Mouse (Mus musculus) frontal cortex, adult 2 months (tissue): ENCODE measurements around the gene Ubxn11. TPM values are rescaled to one million over a fixed set of nuclear protein-coding genes. Genes with fewer than 3 reads are reported as not detected.

ENCODE experiments used
- DNase-seq, 2 experiments: peaks; one replicate each; pipeline ENCODE4 v3.0.0; 2022; ENCODE audit warnings: low spot score in 1 of 2; ENCODE audit errors: extremely low spot score in 1 of 2
- polyA plus RNA-seq: library from polyadenylated mRNA; depleted of rRNA; stranded (reverse); fragments of >200 nt; gene quantifications from 2 replicates; pipeline ENCODE4 v1.2.3, GENCODE M21; 2012

The Ubxn11 gene
- polyA plus RNA-seq, 1 experiment, result 42.6 TPM

DNA sequence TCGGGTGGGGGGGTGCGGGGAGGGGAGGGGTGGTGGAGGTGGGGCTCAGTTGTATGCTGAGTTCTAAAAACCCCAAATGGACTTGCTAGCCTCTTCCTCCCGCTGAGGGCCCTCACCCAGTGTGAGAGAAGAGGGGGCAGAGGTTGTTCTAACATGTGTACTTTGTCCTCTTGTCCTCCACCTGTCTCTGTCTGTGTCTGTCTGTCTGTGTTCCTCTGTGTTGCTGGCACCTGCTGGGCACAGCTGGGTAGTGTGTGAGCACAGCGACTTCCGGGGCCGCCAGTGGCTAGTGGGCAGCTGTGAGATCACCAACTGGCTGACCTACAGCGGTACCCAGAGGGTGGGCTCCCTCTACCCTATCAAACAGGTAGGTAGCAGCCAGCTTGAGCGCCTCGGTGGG, 13.3 kb upstream of the Ubxn11 start:
- DNase-seq, result no peak

DNA sequence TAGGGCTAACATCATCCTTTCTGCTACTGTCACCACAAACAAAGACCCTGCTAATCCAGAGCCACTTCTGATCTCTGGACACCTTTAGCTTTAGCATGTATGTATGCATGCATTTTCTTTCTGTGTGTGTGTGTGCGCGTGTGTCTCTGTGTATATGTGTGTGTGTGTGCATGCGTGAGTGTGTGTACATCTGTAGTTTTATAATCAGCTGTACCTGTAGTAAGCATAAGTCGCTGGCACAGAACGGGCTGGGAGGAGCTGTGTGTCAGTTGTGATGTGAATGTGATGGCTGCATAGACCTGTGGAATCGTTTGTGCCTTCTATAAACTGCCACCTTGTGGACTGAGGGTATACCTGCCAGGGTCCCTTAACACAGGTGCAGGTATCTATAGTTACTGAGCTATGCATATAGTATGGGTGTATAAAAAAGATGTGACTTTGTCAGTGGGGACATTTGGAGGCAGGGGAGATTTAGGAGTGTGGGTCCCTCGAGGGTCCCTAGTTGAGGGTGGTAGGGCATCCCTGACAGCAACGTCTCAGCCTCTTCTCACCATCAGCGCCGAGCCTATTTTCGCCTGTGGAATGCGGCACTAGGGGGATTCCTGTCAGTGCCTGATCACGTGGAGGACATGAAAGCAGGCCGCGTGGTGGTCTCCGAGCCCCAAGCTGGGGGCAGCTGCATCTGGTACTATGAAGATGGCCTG, 11.7 kb upstream of the Ubxn11 start:
- no peak for DNase-seq

DNA sequence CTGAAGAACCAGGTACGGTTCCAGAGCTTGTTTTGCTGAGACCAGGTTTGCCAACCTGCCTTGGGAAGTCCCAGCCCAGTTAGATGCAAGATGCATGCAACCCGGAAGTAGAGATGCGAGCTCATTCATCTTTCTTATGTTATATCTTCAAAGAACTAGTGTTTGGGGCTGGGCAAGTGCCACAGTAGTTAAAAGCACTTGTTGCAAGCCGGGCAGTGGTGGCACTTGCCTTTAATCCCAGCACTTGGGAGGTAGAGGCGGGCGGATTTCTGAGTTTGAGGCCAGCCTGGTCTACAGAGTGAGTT, 11.2 kb upstream of the Ubxn11 start:
- DNase-seq, result no peak

DNA sequence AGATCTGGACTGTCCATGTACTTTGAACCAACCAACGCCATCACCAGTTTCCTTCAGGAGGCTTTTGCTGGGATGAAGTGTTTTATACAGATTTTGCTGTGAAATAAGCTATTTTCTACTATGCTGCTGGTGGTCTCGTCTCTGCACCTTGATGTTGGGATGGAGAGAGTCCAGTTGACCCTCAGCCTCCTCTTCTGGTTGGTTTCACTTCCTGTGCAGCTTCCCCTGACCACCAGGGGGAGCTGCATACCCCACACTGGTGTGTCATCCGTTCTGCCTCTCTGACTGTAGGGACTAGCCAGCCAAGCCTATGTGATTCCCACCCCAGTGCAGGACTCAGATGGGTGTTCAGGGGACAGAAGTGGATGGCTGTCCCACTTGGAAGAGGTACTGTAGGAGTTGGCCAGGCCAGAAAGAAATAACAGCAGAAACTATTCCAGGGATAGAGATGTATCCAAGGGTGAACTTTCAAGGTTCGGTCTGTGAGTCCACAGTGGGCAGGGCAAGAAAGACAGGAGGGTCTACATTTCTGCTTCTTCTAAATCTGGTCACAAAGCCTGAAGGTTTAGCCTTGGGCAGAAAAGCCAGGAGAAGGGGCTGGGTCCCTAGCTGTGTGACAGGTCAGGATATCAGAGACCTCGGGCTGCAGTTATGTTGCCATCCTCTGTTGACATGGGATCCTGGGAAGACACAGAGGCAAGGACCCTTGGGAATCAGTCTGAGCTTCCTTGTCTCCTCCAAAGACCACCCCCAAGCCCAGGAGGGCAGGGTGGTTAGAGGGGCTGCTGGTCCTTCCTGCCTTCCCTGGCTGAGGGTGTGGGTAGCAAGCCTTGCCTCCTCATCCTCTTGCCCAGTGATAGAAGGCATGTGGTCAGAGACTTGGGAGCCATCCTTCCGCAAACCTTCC, 9.7 kb upstream of the Ubxn11 start:
- DNase-seq, result peak in 1 of 2 experiments; percentile 50

DNA sequence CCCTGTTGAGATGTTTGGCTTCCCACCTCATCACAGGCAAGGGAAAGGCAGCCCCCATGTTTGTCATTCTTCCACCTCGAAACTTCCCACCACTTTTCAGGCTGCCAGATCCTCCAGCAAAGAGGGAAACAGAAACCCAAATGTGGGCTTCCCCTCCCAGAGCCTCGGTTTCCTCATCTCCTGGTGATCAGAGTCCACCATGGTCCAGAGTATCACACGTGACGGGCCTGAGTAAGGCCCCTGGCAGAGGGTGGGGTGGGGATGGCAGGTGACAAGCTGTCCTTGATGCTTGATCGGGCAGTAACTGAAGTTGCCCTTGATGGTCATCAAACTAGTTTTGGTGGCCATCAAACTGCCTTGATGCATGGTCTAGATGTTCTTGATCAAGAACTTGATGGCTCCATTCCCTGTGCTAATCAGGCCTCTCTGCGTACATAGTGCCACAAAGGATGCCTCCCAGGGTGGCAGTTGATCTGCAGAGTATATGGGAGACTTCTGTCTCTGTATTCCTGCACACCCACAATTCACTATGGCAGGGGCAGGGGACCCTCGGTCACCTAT, 8.3 kb upstream of the Ubxn11 start:
- no peak for DNase-seq

DNA sequence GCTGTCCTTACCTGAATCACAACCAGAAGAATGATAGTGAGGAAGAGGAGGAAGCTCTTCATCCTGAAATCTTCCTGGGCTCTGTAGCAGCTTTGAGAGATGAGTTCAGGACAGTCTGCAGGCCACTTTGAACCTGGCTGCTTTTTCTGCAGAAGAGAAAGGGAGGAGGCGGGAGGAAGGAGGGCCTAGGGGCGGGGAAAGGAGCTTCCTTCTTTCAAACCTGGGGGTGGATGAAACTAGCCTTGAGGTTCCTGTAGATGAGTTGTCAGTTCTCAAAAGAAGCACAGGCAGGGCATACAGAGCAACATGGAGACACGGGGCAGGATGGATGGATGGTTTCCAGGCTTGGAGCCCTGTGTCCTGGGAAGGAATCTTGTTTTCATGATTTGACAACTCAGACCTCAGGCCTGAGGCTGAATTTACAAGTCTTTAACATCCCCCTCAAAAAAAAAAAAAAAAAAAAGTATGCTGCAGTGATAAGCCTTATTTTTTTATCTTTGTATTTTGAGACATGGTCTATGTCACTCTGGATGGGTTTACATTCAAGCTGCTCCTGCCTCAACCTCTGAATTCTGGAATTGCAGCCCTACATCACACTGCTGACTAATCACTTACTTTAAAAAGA, 7.3 kb upstream of the Ubxn11 start, which contains the start of gene Cd52:
Gene Cd52 (minus strand): TSS at position 160 of the 625 bp plus-strand sequence.
- peak in 1 of 2 experiments; percentile 30 for DNase-seq

DNA sequence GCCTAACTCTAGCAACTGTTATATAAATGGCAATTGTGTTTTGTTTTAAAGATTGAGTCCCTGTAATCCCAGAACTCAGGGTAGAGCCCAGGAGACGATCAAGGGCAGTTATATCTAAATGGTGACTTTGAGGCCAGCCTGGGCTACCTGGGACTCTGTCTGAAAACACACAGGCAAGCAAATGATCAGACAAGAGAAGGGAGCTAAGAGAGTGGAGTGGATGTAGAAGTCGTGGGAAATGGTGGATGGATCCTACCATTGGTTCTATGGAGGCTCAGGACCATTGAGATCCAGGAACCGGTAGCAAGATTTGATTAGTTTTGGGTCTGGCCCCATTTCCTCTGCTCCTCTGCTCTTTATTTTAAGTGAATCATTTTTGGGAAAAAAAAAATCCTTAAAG, 6.2 kb upstream of the Ubxn11 start:
- DNase-seq, result no peak

DNA sequence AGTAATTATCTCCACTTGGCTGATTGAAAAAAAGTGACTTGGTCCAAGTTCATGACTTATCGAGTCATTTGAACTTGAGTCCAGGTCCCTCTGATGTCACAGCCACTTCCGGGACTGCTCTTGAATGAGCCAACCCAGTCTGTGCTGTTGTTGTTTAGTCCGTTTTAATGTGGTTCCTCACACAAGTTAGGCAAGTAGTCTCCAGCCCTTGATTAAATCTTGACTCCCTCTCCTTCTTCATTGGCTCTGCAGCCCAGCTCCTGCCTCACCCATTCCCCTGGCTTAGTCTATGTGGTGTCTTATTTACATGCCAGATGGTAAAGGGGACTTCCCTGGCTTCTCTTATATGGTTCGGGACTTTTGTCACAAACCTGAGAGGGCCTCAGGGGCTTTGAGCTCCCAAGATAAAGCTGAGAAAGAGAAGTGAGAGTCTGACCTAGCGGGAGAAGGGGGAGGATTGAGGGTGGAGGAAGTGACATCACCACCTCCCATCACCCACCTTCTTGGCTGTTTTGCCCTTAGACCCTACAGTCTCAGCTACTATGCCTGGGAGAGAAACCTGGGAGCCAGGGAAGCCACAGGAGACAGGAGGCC, 5.3 kb upstream of the Ubxn11 start:
- DNase-seq, result no peak

DNA sequence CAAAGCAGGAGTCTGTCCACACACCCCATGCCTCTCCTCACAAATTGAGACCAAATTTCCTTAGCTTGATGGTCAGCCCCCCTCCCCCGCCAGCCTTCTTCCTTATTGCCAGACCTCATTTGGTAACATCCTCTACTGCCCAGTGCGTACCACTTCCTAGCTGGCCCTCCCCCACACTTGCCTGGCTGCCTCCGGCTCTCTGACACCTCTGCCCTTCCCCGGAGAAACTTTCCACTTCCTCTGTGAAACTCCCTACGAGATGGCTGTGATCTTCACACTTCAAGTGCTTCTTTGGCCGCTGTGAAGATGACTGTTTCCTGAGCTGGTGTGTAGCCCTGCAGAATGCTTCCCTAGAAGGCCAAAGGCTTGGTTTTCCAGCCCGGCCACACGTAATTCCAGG, 3.7 kb upstream of the Ubxn11 start:
- DNase-seq, result no peak

DNA sequence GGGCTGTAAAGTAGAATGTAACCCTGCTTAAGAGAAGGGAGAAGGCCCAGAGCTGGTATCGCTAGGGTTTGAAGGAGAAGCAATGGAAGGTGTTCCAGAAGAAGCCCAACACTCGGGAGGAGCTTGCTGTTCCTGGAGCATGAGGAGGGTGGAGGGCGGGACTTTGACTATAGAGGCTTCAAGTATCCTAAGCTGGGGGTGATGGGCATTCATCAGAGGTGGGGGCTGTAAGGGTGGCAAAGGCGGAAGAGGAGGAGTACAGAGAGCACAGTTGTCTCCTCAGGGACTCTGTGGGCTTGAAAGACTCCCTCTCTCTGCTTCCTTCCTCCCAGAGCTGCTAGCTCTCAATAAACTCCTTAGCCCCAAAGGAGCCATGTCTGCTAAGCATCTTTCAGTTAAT, 2.1 kb upstream of the Ubxn11 start:
- DNase-seq, result no peak

DNA sequence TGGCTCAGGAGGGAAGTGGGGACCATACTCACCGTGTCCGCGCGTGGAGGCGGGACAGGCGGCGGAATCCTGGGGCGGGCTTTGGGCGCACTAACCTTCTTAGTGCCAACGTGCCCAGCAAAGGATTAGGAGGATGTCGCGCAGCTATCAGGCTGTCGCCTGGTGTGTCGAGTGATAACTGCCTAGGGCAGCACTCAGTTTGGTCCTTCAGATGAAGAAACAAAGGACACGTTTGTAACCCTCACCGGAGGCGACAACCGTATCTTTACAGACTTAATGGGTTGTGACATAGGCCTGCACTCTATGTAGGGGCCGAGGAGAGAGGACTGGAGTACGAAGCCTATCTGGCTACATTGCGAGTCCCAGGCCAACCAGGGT, 361 bp downstream of the Ubxn11 start:
- DNase-seq, result no peak

DNA sequence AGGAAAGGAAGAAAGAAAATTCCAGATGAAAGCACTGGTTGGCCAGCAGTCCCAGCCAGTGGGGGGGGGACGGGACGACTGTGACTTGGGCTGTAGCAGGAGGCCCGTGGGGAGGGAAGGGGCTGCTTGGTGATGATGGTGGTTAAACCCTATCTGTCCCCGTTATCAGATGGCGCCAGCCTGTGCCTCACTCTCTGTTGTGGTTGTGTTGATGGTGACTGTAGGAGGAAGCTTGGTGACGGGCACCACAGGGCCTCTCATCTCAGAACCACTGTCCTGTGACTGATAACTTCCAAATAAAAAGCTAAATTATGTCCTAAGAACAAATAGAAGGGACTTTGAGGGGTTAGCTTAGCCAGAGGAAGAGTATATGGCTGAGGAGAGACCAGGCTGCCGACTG, 3.7 kb downstream of the Ubxn11 start:
- no peak for DNase-seq

DNA sequence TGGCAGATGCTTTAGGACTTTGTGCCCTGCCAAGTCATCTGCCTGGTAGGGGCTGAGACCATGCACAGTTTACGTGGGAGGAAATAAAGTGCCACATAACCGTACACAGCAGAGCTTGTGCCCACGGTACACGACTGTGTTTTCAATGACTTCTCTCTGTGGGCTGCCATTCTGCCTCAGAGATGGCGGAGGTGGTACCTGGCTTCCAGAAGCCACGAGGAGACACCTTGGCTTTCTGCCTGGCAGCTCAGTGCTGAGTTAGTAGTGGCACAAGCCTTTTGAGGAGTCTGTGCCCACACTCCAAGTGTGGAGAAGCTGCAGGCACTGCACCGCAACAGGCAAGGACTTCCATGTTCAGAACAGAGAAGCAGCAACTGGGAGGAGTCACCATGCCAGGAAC, 5.4 kb downstream of the Ubxn11 start:
- peak; percentile 72 to 83 for DNase-seq

DNA sequence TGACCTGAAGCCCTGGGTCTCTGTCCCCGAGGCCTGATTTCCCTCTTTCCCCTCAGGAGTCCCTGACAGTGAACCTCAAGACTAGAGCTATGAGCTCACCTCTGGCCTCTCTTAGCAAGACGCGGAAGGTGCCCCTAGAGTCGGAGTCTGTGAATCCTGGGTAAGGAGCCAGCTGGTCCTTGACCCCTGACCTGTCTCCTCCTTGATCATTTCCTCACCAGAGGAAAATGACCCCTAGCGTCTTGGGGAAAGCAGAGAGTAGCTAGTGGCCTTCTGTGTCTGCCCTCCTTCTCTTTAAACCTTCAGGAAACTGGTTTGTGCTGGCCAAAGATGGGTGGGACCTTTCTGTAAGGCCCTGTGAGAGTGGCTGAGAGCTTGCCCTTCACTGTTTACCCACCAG, 5.8 kb downstream of the Ubxn11 start:
- no peak for DNase-seq

DNA sequence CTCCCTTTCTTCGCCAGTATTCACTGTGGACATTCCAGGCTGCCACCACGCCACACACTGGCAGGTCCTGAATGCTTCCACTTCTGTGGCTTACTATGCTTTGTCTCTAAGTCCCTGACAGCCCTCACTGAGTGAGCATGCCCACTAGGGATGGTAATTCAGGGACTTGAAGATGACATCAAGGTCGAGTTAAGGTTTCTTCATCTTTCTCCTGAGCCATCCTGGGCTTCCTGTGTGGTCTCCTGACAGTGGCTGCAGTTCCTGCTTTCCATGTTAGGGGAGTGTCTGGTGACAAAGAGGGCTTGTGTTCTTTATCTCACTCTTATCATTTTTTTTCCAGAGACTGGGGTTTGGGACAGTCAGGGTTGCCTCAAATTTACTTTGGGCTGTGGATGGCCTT, 8.3 kb downstream of the Ubxn11 start:
- DNase-seq, result no peak

DNA sequence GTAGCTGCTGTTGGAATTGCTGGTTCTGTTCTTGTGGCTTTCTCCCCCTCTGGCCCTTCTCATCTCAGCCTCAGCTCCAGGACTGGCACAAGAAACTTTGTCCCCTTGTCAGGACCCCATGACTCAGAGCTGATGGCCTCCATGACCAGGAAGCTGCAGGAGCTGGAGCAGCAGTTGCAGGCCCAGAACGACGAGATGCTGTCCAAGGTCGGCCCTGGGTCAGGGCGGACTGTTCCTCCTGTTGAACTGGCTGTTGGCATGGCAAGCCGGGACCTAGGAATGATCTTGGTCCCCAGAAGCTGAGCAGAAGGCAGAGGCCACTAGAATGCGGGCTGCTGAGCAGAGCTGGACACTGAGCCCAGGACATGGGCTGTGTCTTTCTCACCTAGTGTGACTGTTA, 10.0 kb downstream of the Ubxn11 start:
- DNase-seq, result no peak

DNA sequence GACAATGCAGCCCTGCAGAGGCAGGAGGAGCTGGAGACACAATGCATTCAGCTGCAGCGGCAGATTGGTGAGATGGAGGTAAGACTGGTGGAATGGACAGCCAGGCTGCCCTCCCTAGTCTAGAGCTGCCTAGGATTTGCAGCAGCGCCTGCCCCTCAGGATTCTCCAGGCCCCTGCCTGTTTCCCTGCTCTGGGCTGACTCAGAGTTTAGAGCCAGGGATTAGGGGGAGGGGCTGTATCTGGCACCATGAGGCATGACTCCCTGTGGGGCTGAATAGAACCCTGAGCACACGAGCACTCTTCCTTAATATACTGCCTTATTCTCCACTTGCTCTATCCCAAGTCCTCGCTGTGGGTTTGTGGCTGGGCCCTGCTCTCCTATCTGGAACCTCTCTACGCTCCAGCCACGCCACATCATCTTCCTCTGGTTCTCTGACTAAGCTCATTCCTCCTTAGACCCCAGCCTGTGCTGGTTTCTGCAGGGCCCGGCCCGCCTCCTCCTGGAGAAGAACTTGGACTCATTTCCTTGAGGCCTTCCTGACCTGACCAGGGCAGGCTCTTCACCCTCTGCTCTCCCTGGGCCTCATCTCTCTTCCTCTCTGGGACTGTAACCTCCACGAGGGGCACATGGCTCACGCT, 11.1 kb downstream of the Ubxn11 start:
- no peak for DNase-seq

DNA sequence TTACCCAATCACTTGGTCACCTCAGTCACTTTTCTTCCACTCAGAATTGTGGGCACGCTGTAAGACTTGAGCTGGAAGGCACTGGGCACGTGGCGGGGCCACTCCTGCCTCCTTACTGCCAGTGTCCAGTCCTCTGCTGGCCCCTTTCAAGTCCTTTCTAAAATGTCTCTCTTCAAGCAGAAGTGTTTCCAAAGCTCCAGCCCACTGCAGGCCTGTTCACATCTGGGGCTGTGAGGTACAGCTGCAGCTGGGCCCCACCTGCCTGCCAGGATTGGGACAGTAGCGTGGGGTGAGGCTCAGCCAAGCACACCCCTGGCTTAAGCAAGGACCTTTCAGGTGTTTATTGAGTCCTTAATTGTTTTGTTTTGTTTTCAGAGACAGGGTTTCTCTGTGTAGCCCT, 11.7 kb downstream of the Ubxn11 start:
- DNase-seq, result no peak

DNA sequence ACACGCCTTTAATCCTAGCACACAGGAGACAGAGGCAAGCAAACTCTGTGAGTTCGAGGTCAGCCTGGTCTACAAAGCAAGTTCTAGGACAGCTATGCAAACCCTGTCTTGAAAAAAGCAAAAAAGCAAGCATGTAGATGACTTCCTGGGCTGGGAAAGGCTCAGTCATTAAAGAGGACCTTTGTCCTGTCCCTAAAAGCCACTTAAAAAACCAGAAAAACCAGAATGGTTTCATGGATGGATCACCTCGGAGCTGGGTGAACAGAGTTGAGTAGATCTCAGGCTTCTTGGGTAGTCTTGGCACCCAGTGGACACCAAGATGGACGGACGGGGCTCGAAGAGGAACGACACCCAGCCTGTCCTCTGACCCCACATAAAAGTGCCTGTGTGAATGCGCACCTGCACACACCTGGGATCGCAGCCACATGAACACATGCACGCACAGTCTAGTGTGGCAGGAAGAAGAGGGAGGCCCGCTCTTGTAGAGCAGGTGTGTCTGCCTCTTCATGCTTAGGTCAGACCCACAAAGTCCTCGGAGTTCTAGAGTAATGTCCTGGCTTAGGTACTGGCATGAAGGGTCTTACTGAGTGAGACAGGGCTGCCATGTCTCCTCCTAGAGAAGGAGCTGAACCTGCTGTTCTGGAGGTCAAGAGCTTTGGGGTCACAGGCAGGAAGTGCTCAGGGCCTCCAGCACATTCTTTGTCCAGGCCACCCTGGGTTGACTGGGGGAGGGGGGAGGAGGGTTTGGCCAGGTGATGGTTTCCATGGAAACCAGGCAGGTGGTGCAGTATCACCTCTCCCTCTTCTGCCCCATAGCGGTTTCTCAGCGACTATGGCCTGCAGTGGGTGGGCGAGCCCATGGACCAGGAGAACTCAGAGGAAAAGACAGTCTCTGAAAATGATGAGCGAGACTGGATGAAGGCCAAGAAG, 13.1 kb downstream of the Ubxn11 start:
- no peak for DNase-seq
